Mouse (Mus musculus): ENCODE data around the gene Mettl9. TPM values are rescaled to one million over a fixed set of nuclear protein-coding genes. Genes with fewer than 3 reads are reported as not detected.

Gene Mettl9
- polyA plus RNA-seq, 1 experiment from 2014 or later, result 233 TPM

DNA sequence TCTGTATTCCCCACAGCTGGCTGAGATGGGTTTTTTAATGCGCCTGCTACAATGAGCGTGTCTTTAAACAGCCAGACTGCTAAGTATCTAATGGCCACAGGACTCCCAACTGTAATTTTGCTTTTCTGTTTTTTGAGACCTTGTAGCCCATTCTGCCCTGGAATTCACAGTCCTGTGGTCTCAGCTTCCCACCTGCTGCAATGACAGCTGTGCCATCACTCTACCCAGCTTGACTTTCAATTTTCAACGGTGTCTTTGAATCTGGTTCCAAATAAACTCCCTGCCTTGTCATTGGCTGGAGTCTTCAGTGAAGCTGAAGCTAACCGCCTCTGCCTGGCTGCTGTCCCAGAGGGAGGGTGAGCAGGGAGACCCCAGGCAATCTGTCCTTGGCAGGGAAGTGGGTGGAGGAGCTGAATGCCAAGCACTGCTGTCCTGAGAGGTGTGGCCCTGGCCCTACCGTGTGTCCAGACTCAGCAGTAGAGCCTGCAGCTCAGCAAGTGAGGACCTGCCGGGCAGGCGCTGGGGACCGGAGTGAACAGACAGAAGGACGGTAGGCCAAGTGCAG lies 48.8 kb downstream of the Mettl9 start:
- no peak for DNase-seq (ENCODE audit: low spot score)
- H3K9me3 ChIP-seq (ENCODE audit: control insufficient read depth, low read length), result no peaks in the 10 kb centered on the region
- H3K9ac ChIP-seq (ENCODE audit: low read length), result no peak overlapping the region
- no peaks in the 10 kb centered on the region for H3K27me3 ChIP-seq (ENCODE audit: control insufficient read depth, insufficient read depth, low read length)
- H3K4me1 ChIP-seq (ENCODE audit: control insufficient read depth, insufficient read depth, low read length), result no peaks in the 10 kb centered on the region
- no peak overlapping the region for H3K4me2 ChIP-seq (ENCODE audit: low read depth)
- peaks cover 1% of the 10 kb centered on the region; the same call in 1 of the 2 replicates for H3K36me3 ChIP-seq (ENCODE audit: control insufficient read depth, insufficient read depth, low read length)
- no peak overlapping the region for H3K27ac ChIP-seq (ENCODE audit: low read depth, low read length)
- ATAC-seq (ENCODE audit: insufficient read depth, low FRiP score, low TSS enrichment), result no peak
- H3K4me3 ChIP-seq (ENCODE audit: low read depth, low read length), result no peak overlapping the region
- 77% methylated on average over 9 of the region's 9 CpGs for WGBS

DNA sequence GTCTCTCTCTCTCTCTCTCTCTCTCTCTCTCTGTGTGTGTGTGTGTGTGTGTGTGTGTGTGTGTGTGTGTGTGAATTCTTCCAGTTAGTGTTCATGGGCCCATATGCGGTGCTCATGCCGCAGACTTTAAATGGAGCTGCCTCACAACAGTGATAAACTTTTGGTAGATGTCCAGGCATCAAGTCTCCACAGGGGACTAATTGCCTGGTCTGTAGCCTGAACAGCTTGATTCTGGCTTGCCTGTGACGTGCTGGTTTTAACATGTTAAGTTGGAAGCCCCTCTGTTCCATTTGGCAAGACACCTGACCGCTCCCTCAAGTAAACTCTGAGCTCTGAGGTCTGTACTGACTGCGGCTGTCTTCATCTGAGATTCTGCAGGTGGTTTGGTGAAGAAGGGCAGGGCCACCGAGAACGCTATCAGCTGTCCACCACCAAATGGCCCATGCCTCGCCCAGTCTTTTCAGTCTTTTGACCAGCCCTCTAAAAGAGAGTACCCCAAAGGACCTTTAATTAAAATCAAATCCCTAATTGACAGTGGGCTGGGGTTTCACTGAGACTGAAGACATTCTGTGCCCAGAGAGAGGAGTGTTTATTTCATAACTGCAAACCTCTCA lies 50.7 kb downstream of the Mettl9 start:
- Histone ChIP-seq H3K27me3 (ENCODE audit: control insufficient read depth, insufficient read depth, low read length) (no peaks in the 10 kb centered on the region), H3K36me3 (ENCODE audit: control insufficient read depth, insufficient read depth, low read length) (no peaks in the 10 kb centered on the region), H3K4me2 (ENCODE audit: low read depth) (no peak overlapping the region), H3K4me1 (ENCODE audit: control insufficient read depth, insufficient read depth, low read length) (no peaks in the 10 kb centered on the region), H3K4me3 (ENCODE audit: low read depth, low read length) (no peak overlapping the region), H3K27ac (ENCODE audit: low read depth, low read length) (no peak overlapping the region), H3K9me3 (ENCODE audit: control insufficient read depth, low read length) (no peaks in the 10 kb centered on the region), H3K9ac (ENCODE audit: low read length) (no peak overlapping the region)
- ATAC-seq (ENCODE audit: insufficient read depth, low FRiP score, low TSS enrichment) (no peak), DNase-seq (ENCODE audit: low spot score) (no peak)
- 62% methylated on average over 8 of the region's 8 CpGs for WGBS

DNA sequence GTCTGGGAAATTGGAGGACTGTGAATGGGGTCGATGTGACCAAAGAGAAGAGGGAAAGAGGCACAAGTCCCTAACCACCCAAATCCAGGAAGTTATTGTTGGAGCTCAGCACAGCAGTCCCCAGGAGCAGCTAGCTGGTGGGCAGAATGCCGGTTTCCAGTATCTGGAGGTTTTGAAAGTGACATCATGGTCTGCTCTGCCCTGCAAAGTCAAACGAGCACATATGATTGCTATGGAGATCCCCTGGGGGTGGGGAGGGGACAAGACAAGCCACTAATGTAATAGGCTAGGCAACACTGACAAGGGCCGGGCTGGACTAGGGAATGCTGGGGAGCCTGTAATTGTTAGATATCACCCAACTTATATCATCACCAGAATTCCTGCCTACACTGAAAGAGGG lies 51.3 kb downstream of the Mettl9 start:
- H3K9me3 ChIP-seq (ENCODE audit: control insufficient read depth, low read length), result no peaks in the 10 kb centered on the region
- no peak overlapping the region for H3K27ac ChIP-seq (ENCODE audit: low read depth, low read length)
- no peaks in the 10 kb centered on the region for H3K4me1 ChIP-seq (ENCODE audit: control insufficient read depth, insufficient read depth, low read length)
- ATAC-seq (ENCODE audit: insufficient read depth, low FRiP score, low TSS enrichment), result no peak
- no peaks in the 10 kb centered on the region for H3K27me3 ChIP-seq (ENCODE audit: control insufficient read depth, insufficient read depth, low read length)
- no peak for DNase-seq (ENCODE audit: low spot score)
- no peaks in the 10 kb centered on the region for H3K36me3 ChIP-seq (ENCODE audit: control insufficient read depth, insufficient read depth, low read length)
- WGBS, result 27% methylated on average over 4 of the region's 4 CpGs
- no peak overlapping the region for H3K4me2 ChIP-seq (ENCODE audit: low read depth)
- no peak overlapping the region for H3K9ac ChIP-seq (ENCODE audit: low read length)
- H3K4me3 ChIP-seq (ENCODE audit: low read depth, low read length), result no peak overlapping the region

DNA sequence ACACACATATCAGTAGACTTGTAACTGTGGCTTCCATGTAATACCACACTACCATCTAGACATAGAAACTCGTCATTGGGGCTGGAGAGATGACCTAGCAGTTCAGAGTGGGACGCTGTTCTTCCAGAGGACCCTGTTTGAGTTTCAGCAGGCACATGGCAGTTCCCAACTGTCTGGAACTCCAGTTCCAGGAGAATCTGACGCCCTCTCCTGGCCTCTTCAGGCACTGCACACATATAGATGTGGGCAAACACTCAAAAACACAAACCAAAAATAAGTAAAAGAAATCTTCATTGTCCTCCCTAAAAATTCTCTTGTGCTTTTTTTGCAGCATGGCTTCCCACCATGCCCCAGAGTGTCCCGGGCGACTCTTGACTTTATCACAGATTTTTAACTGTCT lies 54.5 kb downstream of the Mettl9 start:
- H3K4me2 ChIP-seq (ENCODE audit: low read depth), result no peak overlapping the region
- H3K4me3 ChIP-seq (ENCODE audit: low read depth, low read length), result no peak overlapping the region
- no peak overlapping the region for H3K9ac ChIP-seq (ENCODE audit: low read length)
- ATAC-seq (ENCODE audit: insufficient read depth, low FRiP score, low TSS enrichment), result no peak
- H3K9me3 ChIP-seq (ENCODE audit: control insufficient read depth, low read length), result no peaks in the 10 kb centered on the region
- H3K27ac ChIP-seq (ENCODE audit: low read depth, low read length), result no peak overlapping the region
- no peak for DNase-seq (ENCODE audit: low spot score)
- H3K36me3 ChIP-seq (ENCODE audit: control insufficient read depth, insufficient read depth, low read length), result no peaks in the 10 kb centered on the region
- H3K4me1 ChIP-seq (ENCODE audit: control insufficient read depth, insufficient read depth, low read length), result no peaks in the 10 kb centered on the region
- WGBS, result 79% methylated on average over 5 of the region's 5 CpGs
- H3K27me3 ChIP-seq (ENCODE audit: control insufficient read depth, insufficient read depth, low read length), result no peaks in the 10 kb centered on the region

DNA sequence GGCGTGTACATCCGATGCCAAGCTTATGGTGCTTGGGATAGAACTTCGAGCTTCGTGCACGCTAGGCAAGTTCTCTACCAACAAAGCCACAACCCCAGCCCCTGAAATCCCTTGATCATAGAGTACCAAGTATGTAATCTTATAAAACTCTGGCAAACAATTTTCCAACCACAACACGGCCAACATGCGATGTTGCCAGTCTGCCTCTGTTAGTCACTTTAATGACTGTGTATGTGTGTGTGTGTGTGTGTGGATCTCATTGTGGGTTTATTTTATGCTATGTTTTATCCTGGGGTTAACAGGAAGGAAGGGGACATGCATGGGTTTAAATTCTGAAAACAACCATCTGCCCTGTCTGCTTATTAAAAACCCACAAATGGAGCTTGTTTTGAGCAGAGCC lies 56.5 kb downstream of the Mettl9 start:
- Histone ChIP-seq H3K4me2 (ENCODE audit: low read depth) (no peak overlapping the region), H3K9ac (ENCODE audit: low read length) (no peak overlapping the region), H3K27ac (ENCODE audit: low read depth, low read length) (no peak overlapping the region), H3K36me3 (ENCODE audit: control insufficient read depth, insufficient read depth, low read length) (no peaks in the 10 kb centered on the region), H3K9me3 (ENCODE audit: control insufficient read depth, low read length) (no peaks in the 10 kb centered on the region), H3K4me3 (ENCODE audit: low read depth, low read length) (no peak overlapping the region), H3K27me3 (ENCODE audit: control insufficient read depth, insufficient read depth, low read length) (no peaks in the 10 kb centered on the region), H3K4me1 (ENCODE audit: control insufficient read depth, insufficient read depth, low read length) (no peaks in the 10 kb centered on the region)
- DNase-seq (ENCODE audit: low spot score), result no peak
- ATAC-seq (ENCODE audit: insufficient read depth, low FRiP score, low TSS enrichment), result no peak
- 89% methylated on average over 7 of the region's 7 CpGs for WGBS

GRCm38 (mm10) chr7:121093026-121093425 lies 58.8 kb downstream of the Mettl9 start:
- ATAC-seq (ENCODE audit: insufficient read depth, low FRiP score, low TSS enrichment), result no peak

DNA sequence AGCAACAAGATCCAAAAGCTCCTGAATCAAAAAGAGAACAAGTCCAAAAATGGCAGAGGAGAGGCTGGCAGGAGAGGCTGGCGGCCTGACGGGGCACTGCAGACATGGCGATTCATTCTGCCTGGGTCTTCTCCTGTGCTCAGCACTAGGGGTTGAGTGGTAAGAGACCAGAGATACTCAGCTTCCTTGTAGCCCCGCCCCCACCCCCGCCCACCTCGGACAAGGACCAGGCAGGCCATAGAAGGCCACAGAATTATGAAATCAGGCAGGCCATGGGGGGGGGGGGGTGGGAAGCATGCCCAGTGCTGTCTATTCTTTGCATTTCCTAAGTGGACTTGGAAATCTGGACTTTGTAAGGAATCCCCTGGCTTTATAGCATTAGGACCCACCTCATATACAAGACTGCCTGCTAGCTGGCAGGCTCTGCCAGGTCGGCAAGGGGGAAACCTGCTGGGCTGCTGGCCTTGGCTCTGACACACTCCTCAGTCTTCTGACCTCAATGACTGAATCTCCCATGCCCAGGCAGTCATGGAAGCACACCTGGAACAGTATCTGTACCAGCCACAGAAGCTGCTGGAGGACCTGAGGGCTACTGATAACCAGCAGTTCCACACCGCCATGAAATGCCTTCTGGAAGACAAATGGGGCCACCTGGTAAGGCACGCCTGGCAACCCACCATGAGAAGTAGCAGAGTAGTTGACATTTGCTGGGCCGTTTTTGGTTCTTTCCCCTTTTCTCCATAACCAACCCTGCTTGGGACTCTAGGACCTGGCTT lies 64.6 kb downstream of the Mettl9 start:
- DNase-seq (ENCODE audit: low spot score), result no peak
- ATAC-seq (ENCODE audit: insufficient read depth, low FRiP score, low TSS enrichment), result no peak
- Histone ChIP-seq H3K4me1 (ENCODE audit: control insufficient read depth, insufficient read depth, low read length) (no peaks in the 10 kb centered on the region), H3K4me3 (ENCODE audit: low read depth, low read length) (no peak overlapping the region), H3K9me3 (ENCODE audit: control insufficient read depth, low read length) (no peaks in the 10 kb centered on the region), H3K4me2 (ENCODE audit: low read depth) (no peak overlapping the region), H3K27me3 (ENCODE audit: control insufficient read depth, insufficient read depth, low read length) (no peaks in the 10 kb centered on the region), H3K36me3 (ENCODE audit: control insufficient read depth, insufficient read depth, low read length) (no peaks in the 10 kb centered on the region), H3K27ac (ENCODE audit: low read depth, low read length) (no peak overlapping the region), H3K9ac (ENCODE audit: low read length) (no peak overlapping the region)
- WGBS, result 65% methylated on average over 9 of the region's 10 CpGs

More at GRCm38 (mm10) chr7:121093026-121093425, 58.8 kb downstream of the Mettl9 start:
- Histone ChIP-seq H3K9ac (ENCODE audit: low read length) (no peak overlapping the region), H3K4me2 (ENCODE audit: low read depth) (no peak overlapping the region), H3K4me1 (ENCODE audit: control insufficient read depth, insufficient read depth, low read length) (no peaks in the 10 kb centered on the region), H3K27ac (ENCODE audit: low read depth, low read length) (no peak overlapping the region), H3K27me3 (ENCODE audit: control insufficient read depth, insufficient read depth, low read length) (no peaks in the 10 kb centered on the region), H3K4me3 (ENCODE audit: low read depth, low read length) (no peak overlapping the region), H3K9me3 (ENCODE audit: control insufficient read depth, low read length) (no peaks in the 10 kb centered on the region), H3K36me3 (ENCODE audit: control insufficient read depth, insufficient read depth, low read length) (no peaks in the 10 kb centered on the region)
- no peak for DNase-seq (ENCODE audit: low spot score)
- WGBS, result 48% methylated on average over 4 of the region's 4 CpGs

DNA sequence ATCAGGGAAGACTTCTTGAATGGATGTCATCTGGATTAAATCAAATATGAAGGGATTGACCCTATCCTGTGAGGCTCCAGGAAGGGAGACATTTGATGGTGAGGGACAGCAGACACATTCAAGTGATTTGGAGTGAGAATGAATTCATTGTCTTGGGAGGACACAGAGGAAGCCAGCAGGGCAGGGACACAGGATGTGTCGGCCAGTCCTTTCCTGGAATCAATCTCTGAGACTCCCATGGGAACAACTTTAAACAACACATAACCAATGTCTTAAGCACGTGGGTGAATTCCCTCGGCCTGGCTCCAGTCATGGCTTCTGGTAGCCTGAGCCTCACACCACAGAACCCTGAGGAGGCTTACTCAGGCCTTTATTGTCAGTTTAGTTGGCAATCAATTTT lies 73.6 kb downstream of the Mettl9 start:
- no peak overlapping the region for H3K4me2 ChIP-seq (ENCODE audit: low read depth)

DNA sequence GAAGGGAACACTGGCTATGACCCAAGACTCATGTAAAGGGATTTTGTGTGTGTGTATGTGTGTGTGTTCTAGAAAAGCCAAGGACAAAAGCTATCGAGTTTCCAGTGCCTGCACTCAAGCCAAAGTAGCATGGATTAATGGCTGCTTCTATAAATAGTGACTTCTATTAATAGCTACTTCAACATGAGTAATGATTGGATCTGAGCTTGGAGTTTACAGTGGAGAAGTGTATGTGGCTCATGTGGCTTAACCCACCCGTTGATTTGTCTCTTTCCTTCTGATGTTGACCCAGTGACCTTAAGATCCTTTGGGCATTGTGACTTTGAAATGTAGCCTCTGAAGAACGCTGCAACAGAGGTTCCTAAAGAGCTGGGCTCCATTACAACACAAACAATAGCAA lies 77.1 kb downstream of the Mettl9 start:
- Histone ChIP-seq H3K9ac (ENCODE audit: low read length) (no peak overlapping the region), H3K36me3 (ENCODE audit: control insufficient read depth, insufficient read depth, low read length) (no peaks in the 10 kb centered on the region), H3K4me1 (ENCODE audit: control insufficient read depth, insufficient read depth, low read length) (no peaks in the 10 kb centered on the region), H3K9me3 (ENCODE audit: control insufficient read depth, low read length) (no peaks in the 10 kb centered on the region), H3K4me2 (ENCODE audit: low read depth) (no peak overlapping the region), H3K4me3 (ENCODE audit: low read depth, low read length) (no peak overlapping the region), H3K27me3 (ENCODE audit: control insufficient read depth, insufficient read depth, low read length) (no peaks in the 10 kb centered on the region), H3K27ac (ENCODE audit: low read depth, low read length) (no peak overlapping the region)
- DNase-seq (ENCODE audit: low spot score) (no peak), ATAC-seq (ENCODE audit: insufficient read depth, low FRiP score, low TSS enrichment) (no peak)
- WGBS, result 40% methylated on average over 3 of the region's 3 CpGs

More for the DNA sequence above, 73.6 kb downstream of the Mettl9 start:
- DNase-seq (ENCODE audit: low spot score), result no peak
- ATAC-seq (ENCODE audit: insufficient read depth, low FRiP score, low TSS enrichment), result no peak
- no peak overlapping the region for H3K27ac ChIP-seq (ENCODE audit: low read depth, low read length)
- no peaks in the 10 kb centered on the region for H3K4me1 ChIP-seq (ENCODE audit: control insufficient read depth, insufficient read depth, low read length)
- no peak overlapping the region for H3K9ac ChIP-seq (ENCODE audit: low read length)
- no peak overlapping the region for H3K4me3 ChIP-seq (ENCODE audit: low read depth, low read length)
- no peaks in the 10 kb centered on the region for H3K9me3 ChIP-seq (ENCODE audit: control insufficient read depth, low read length)
- 64% methylated on average over 3 of the region's 3 CpGs for whole genome bisulfite sequencing
- H3K27me3 ChIP-seq (ENCODE audit: control insufficient read depth, insufficient read depth, low read length), result no peaks in the 10 kb centered on the region
- H3K36me3 ChIP-seq (ENCODE audit: control insufficient read depth, insufficient read depth, low read length), result no peaks in the 10 kb centered on the region
